Comparison of ENCODE assay signal across 1 mouse cellular context in genomic region chr2:105903896-105904756, GRCm38 (mm10).
TF ChIP-seq lines count a peak whose summit lies in the region.

Elp4 (minus strand) TSS chr2:105904564.
Immp1l (plus strand) TSS chr2:105904638.

TF ChIP-seq in CH12.LX, 34 proteins besides CTCF, POLR2A, EP300 and RAD21 (continued from another document):
- TF ChIP-seq ZNF384 (IDR thresholded peaks at IDR 0.05; ENCODE audit: low read depth, low read length), result no peak
- TF ChIP-seq JUN (IDR thresholded peaks at IDR 0.05; ENCODE audit: insufficient read depth, low read depth, low read length), result no peak
- peak; percentile 81 for TF ChIP-seq NELFE (IDR thresholded peaks at IDR 0.05; ENCODE audit: low read depth, low read length)
- TF ChIP-seq IRF4 (IDR thresholded peaks at IDR 0.05; ENCODE audit: low read depth, low read length), result 0 out of 2 replicates have a peak, but pooled peaks have one; percentile 10
- no peak for TF ChIP-seq CHD1 (IDR thresholded peaks at IDR 0.05; ENCODE audit: low read depth, low read length)
- peak; percentile 84 for TF ChIP-seq TBP (conservative IDR thresholded peaks at IDR 0.05; ENCODE audit: low read depth, low read length)
- TF ChIP-seq ZC3H11A (IDR thresholded peaks at IDR 0.05; ENCODE audit: low read depth, low read length), result no peak
- TF ChIP-seq POLR2AphosphoS2 (IDR thresholded peaks at IDR 0.05; ENCODE audit: low read depth, low read length), result peak; percentile 65; the same call in 1 of the 2 replicates
- TF ChIP-seq MAZ (IDR thresholded peaks at IDR 0.05; ENCODE audit: low read depth, low read length), result peak; percentile 96
- peak; percentile 27; the same call in 1 of the 2 replicates for TF ChIP-seq ELF1 (IDR thresholded peaks at IDR 0.05; ENCODE audit: low read depth, low read length)
- no peak for TF ChIP-seq USF2 (conservative IDR thresholded peaks at IDR 0.05; ENCODE audit: low read depth, low read length)
- no peak for TF ChIP-seq GABPA (IDR thresholded peaks at IDR 0.05; ENCODE audit: insufficient replicate concordance, low read depth, low read length)
- TF ChIP-seq RCOR1 (conservative IDR thresholded peaks at IDR 0.05; ENCODE audit: low read depth, low read length), result no peak
- no peak for TF ChIP-seq SMC3 (IDR thresholded peaks at IDR 0.05; ENCODE audit: low read depth, low read length)
- no peak for TF ChIP-seq USF1 (IDR thresholded peaks at IDR 0.05; ENCODE audit: low read depth, low read length)
- TF ChIP-seq MAX (IDR thresholded peaks at IDR 0.05; ENCODE audit: low read length), result peak; percentile 45; the same call in 1 of the 2 replicates
- no peak for TF ChIP-seq UBTF (IDR thresholded peaks at IDR 0.05; ENCODE audit: low read depth, low read length)
- TF ChIP-seq MYC (IDR thresholded peaks at IDR 0.05; ENCODE audit: low read depth, low read length), result no peak
- peak; percentile 81 for TF ChIP-seq HCFC1 (IDR thresholded peaks at IDR 0.05; ENCODE audit: low read depth, low read length)
